Mouse (Mus musculus) cerebellum, adult 2 months (tissue): ENCODE results near the gene Kmt5a. TPM values are rescaled to one million over a fixed set of nuclear protein-coding genes. Genes with fewer than 3 reads are reported as not detected.
A peak's percentile ranks its signal among the peaks of the same experiment; 100 is the strongest.

ENCODE experiments used
- DNase-seq, 2 experiments: peaks; one replicate each; pipeline ENCODE4 v3.0.0; 2021
- H3K27ac ChIP-seq: fragments of 200-500 bp; 2 replicates; pipeline ENCODE4 v1.5.1; 2012; ENCODE audit warnings: low read length, control low read depth, inconsistent platforms; ENCODE audit not compliant: insufficient read depth
- H3K27me3 ChIP-seq: fragments of 200-500 bp; 2 replicates; pipeline ENCODE4 v1.6.1; 2012; ENCODE audit warnings: inconsistent platforms, mild to moderate bottlenecking, low read length, moderate library complexity; ENCODE audit not compliant: control insufficient read depth, insufficient read depth
- H3K4me1 ChIP-seq: fragments of 200-500 bp; 2 replicates; pipeline ENCODE4 v1.6.1; 2011; ENCODE audit warnings: low read length; ENCODE audit not compliant: control insufficient read depth, insufficient read depth
- H3K4me3 ChIP-seq: fragments of 200-500 bp; replicated peaks from 2 replicates; pipeline ENCODE3; 2011; ENCODE audit warnings: mild to moderate bottlenecking, low read depth, low read length, control low read depth; ENCODE audit not compliant: insufficient read depth
- CTCF ChIP-seq: fragments of 200-500 bp; IDR thresholded peaks from 2 replicates; pipeline ENCODE4 v1.5.1; 2011; ENCODE audit warnings: low read depth, mild to moderate bottlenecking, control low read depth, low read length, moderate library complexity, borderline replicate concordance; ENCODE audit not compliant: insufficient read depth
- POLR2A ChIP-seq: fragments of 200-500 bp; IDR thresholded peaks from 2 replicates; pipeline ENCODE4 v1.6.1; 2011; ENCODE audit warnings: low read length, control low read depth, borderline replicate concordance; ENCODE audit not compliant: insufficient read depth
- WGBS: fragments of 180-500 bp; shearing (Covaris S2); methylation state at CpG from one replicate; pipeline ENCODE4 v1.1.7; 2018; 5-methylcytosine and 5-hydroxymethylcytosine counted together
- polyA plus RNA-seq: library from polyadenylated mRNA; depleted of rRNA; stranded (reverse); fragments of >200 nt; gene quantifications from 2 replicates; pipeline ENCODE4 v1.2.3, GENCODE M21; 2012

The Kmt5a gene
- polyA plus RNA-seq, 1 experiment, result 61.6 TPM

GRCm38 (mm10) chr5:124424723-124425411, 14.9 kb upstream of the Kmt5a start:
- peak overlapping the region; percentile 70 for H3K4me3 ChIP-seq
- TF ChIP-seq CTCF, result no peak
- no peak for TF ChIP-seq POLR2A
- peak overlapping the region; percentile 66 for H3K27ac ChIP-seq
- under 1% methylated on average over 63 of the region's 63 CpGs for WGBS
- H3K4me1 ChIP-seq, result peaks cover 8% of the 10 kb centered on the region; the same call in 1 of the 2 replicates
- DNase-seq, result no peak
- H3K27me3 ChIP-seq, result no peaks in the 10 kb centered on the region

DNA sequence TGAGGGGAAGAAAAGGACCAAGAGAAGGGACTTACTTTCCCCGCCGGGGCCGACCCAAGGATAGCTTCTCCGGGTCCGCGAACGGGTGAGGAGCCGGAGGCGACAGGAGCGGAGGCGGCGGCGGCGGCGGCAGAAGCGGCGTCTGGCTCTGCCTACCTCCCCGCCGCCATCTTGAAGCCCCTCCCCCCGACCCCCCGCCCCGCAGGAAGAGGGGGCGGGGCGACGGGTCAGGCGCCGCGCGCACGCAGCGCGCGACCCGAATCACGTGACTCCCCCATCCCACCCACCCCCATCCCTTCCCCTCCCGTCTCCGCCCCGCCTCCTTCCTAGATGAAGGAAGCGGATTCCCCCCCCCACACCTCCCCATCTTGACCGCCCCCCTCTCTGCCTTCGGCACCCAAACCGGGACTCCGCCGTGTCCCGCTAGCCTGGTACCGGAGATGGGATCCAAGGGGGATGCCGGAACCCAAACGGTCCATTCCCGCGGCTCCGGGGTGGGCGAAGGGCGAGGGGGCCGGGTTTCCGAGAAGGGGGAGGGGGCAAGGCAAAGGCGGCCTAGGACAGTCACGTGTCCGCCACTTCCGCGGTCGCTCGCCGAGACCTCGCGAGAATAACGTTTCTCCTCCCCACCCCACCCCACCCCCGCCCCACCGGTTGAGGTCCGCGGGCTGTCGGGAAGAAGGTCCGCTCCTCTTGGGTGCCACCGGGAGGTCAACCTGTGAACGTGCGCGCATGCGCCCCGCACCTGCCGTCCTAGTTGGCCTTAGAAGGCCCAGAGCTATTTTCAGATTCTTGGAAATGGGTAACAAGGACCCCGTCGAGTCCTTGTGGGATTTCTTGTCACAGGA, 14.1 kb upstream of the Kmt5a start, which contains the start of gene Sbno1:
Sbno1 (minus strand) TSS at position 590 of the 848 bp plus-strand sequence.
- H3K27ac ChIP-seq, result peak within 1 kb of the TSS; percentile 83
- peak; percentile 94 to 96 for DNase-seq
- H3K4me1 ChIP-seq, result peaks cover 8% of the 10 kb centered on the region; the same call in 1 of the 2 replicates
- peak within 1 kb of the TSS; percentile 84 for H3K4me3 ChIP-seq
- WGBS, result under 1% methylated on average over 70 of the region's 81 CpGs
- TF ChIP-seq POLR2A (peak; percentile 72; the same call in 1 of the 2 replicates), CTCF (no peak)
- no peaks in the 10 kb centered on the region for H3K27me3 ChIP-seq

DNA sequence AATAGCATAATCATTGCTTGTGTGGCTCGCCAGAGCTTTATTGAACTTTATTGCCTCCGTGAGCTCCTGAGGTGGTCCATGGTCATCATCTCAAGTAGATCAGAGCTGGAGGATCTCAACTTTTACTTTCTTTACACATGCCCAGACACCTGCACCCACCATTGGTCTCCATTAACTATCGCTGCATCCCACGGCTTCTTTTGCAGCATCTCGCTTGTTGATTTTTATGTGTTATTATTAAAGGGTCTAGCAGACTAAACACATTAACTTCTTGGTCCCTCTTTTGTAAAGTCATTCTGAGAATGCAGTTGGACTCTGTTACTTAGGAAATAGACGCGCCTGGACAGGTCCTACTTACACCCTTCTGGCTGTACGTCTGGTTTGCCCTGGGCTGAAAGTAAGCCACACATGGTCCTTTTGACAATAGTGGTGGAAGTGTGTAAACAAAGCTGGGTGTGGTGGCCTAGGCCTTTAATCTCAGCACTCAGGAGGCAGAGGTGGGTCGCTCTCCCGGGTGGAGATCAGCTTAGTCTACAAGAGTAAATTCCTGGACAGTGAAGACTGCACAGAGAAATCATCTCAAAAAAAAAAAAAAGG, 13.2 kb upstream of the Kmt5a start:
- Histone ChIP-seq H3K4me1 (peaks cover 8% of the 10 kb centered on the region; the same call in 1 of the 2 replicates), H3K4me3 (peak overlapping the region; percentile 84), H3K27ac (no peak overlapping the region), H3K27me3 (no peaks in the 10 kb centered on the region)
- no peak for DNase-seq
- TF ChIP-seq POLR2A, result no peak
- TF ChIP-seq CTCF, result no peak
- 92% methylated on average over 10 of the region's 10 CpGs for WGBS

DNA sequence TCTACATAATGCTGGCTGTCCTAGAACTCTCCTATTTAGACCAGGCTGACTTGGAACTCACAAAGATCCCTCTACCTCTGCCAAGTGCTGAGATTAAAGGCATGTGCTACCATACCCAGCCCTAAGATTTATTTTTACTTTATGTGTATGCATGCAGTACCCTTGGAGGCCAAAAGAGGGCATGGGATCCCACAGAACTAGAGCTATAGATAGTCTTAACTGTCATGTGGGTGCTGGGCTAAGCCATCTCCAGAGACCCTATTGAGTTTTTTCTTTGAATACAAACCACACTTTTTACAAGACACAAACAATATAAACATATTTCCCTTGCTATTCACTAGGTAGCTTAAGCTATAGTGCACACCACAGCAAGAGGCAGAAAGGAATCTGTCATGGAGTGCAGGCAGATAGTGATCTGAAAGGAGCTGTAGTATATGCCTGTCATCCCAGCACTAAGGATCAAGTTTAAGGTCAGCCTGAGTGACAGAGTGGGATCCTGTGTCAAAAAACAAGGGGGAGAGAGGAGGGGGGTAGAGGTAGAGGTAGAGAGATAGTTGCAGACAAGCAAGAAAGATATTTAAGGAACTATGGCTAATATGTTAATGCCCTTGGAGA, 7.2 kb upstream of the Kmt5a start:
- peak; percentile 65 to 68 for DNase-seq
- TF ChIP-seq POLR2A (no peak), CTCF (peak; percentile 63; the same call in 1 of the 2 replicates)

GRCm38 (mm10) chr5:124433048-124433447, 6.7 kb upstream of the Kmt5a start:
- H3K4me1 ChIP-seq, result no peaks in the 10 kb centered on the region
- DNase-seq, result no peak
- H3K4me3 ChIP-seq, result no peak overlapping the region
- 65% methylated on average over 2 of the region's 2 CpGs for WGBS
- H3K27me3 ChIP-seq, result no peaks in the 10 kb centered on the region
- H3K27ac ChIP-seq, result no peak overlapping the region
- TF ChIP-seq POLR2A (no peak), CTCF (no peak)

More for the DNA sequence above, 7.2 kb upstream of the Kmt5a start:
- Histone ChIP-seq H3K27ac (no peak overlapping the region), H3K4me3 (no peak overlapping the region), H3K4me1 (no peaks in the 10 kb centered on the region), H3K27me3 (no peaks in the 10 kb centered on the region)

DNA sequence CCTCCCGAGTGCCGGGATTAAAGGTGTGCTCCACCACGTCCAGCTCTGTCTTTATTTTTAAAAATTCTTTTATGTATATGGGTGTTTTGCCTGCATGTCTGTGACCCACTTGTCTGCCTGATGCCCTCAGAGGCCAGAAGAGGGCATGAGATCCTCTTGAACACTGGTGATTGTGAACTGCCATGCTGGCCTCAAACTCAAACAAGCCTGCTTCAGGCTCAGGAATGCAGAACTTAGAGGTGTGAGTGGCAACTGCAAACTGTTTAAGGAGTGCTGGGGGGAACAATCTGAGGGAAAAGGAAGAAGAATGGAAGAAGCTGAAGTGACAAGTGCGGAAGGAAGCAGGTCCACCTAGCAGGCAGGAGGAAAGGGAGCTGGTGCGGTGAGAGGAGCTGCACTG, 1.5 kb upstream of the Kmt5a start:
- no peaks in the 10 kb centered on the region for H3K27me3 ChIP-seq
- no peak overlapping the region for H3K27ac ChIP-seq
- no peak overlapping the region for H3K4me3 ChIP-seq
- no peak for DNase-seq
- WGBS, result 84% methylated on average over 5 of the region's 5 CpGs
- H3K4me1 ChIP-seq, result peaks cover 2% of the 10 kb centered on the region; the same call in 1 of the 2 replicates
- TF ChIP-seq POLR2A (no peak), CTCF (no peak)

DNA sequence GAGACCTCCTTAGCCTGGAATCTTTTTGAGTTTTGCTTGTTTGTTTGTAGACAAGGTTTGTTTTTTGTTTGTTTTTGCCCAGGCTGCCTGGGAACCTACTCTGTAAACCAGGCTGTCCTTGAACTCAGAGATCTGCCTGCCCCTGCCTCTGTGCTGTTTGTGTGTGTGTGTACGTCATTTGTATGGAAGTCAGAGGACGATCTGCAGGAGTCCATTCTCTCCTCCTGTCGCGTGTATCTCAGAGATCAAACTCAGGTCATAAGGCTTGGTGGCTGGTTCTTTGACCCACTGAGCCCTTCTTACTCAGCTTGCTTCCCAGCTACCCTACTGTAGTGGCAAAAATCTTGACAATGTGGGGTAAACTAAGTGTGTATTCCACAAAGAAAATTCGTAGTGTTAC, 984 bp upstream of the Kmt5a start:
- no peak overlapping the region for H3K27ac ChIP-seq

More for the DNA sequence above, 984 bp upstream of the Kmt5a start:
- Histone ChIP-seq H3K4me1 (peaks cover 2% of the 10 kb centered on the region; the same call in 1 of the 2 replicates), H3K4me3 (no peak overlapping the region), H3K27me3 (no peaks in the 10 kb centered on the region)
- no peak for DNase-seq
- no peak for TF ChIP-seq CTCF
- no peak for TF ChIP-seq POLR2A
- WGBS, result 58% methylated on average over 5 of the region's 5 CpGs
